Mouse (Mus musculus) lung, adult 2 months (tissue): Measurements from ENCODE around the gene Cdk4.

Experiments
- CTCF ChIP-seq: fragments of 200-500 bp; IDR thresholded peaks from 2 replicates; pipeline ENCODE4 v1.5.1; 2011; ENCODE audit warnings: mild to moderate bottlenecking, low read length, control low read depth; ENCODE audit not compliant: insufficient read depth
- POLR2A ChIP-seq: fragments of 200-500 bp; IDR thresholded peaks from 2 replicates; pipeline ENCODE4 v1.6.1; 2011; ENCODE audit warnings: low read depth, mild to moderate bottlenecking, control low read depth, low read length, borderline replicate concordance; ENCODE audit errors: extremely low read depth

- TF ChIP-seq CTCF: no peak
- TF ChIP-seq POLR2A: no peak
These were observed 37.8 kb downstream of the Cdk4 start for GRCm38 (mm10) chr10:127101151-127101550.
